Mouse (Mus musculus): ENCODE data around the gene Fam136a. TPM values are rescaled to one million over a fixed set of nuclear protein-coding genes. Genes with fewer than 3 reads are reported as not detected.
A peak's percentile ranks its signal among the peaks of the same experiment; 100 is the strongest.

Gene Fam136a
- total RNA-seq, 1 experiment, result 116 TPM

DNA sequence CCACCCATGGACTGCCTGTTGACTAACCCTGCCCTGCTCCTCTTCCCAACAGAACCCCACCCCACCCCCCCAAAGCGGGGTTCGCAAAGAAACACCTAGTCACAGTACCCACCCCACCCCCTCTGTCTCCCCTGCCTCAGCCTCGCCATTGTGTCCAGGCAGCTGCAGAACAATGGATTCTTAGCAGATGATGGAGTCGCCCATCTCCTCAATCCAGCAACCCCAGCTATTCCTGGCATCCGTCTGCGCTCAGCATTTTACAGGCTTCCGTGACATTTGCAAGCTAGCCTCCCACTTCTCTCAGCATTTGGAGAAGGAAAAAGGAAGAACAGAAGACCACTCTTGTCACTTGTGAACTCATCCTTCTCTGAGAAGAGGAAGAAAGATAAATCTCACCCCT is 21.8 kb upstream of the Fam136a start:
- Histone ChIP-seq H3K9me3 (ENCODE audit: control insufficient read depth, insufficient read depth, low read depth, low read length) (no peaks in the 10 kb centered on the region), H3K4me1 (ENCODE audit: control insufficient read depth in 2 of 2, insufficient read depth in 2 of 2, low read length in 2 of 2, poor library complexity in 1 of 2) (peaks cover 3 to 8% of the 10 kb centered on the region in 2 experiments; a peak in 2 of 4 replicates), H3K36me3 (ENCODE audit: control insufficient read depth, insufficient read depth, low read length, poor library complexity, severe bottlenecking) (no peaks in the 10 kb centered on the region), H3K27ac (ENCODE audit: insufficient read depth, low read depth, low read length, poor library complexity, severe bottlenecking) (peak overlapping the region; percentile 64; the same call in 1 of the 2 replicates), H3K4me3 (ENCODE audit: insufficient read depth in 1 of 2, low read depth in 1 of 2, low read length in 2 of 2, poor library complexity in 1 of 2, severe bottlenecking in 1 of 2) (peak overlapping the region; percentile 30 to 40; a peak in 3 of 4 replicates), H3K9ac (ENCODE audit: insufficient read depth, low read depth, low read length, poor library complexity, severe bottlenecking) (peak overlapping the region; percentile 52; the same call in 1 of the 2 replicates)
- TF ChIP-seq ZC3H11A (IDR thresholded peaks at IDR 0.05; ENCODE audit: borderline replicate concordance, low read depth, low read length) (no peak), MAFK (IDR thresholded peaks at IDR 0.05; ENCODE audit: insufficient read depth, low read depth, low read length) (peak; percentile 71; the same call in 1 of the 2 replicates)
- in situ Hi-C loops (cut with MboI; ENCODE audit: low sequenced_read_pairs in 2 of 2, unreplicated experiment in 2 of 2), result no loop called here
- no peak for DNase-seq (ENCODE audit: low read depth, low spot score)

DNA sequence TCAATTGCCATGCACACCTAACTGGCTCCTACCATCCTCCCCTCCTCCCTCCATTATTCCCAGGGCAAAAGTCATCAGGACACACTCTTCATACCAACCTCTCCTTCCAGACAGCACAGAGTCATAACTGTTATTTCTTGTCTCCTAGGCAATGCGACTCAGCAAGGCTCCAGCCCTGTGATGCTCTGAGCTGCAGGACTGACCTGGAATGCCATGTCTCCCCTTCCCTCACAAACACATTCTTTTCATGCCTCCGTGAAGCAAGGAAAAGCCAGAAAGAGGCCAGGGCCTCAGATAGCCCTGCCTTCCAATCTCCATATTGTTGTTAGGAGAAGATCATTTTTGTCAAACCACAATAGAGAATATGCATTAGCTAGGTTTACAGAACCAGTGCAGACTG is 19.4 kb upstream of the Fam136a start:
- no peak overlapping the region for H3K27ac ChIP-seq (ENCODE audit: insufficient read depth, low read depth, low read length, poor library complexity, severe bottlenecking)
- no peaks in the 10 kb centered on the region for H3K36me3 ChIP-seq (ENCODE audit: control insufficient read depth, insufficient read depth, low read length, poor library complexity, severe bottlenecking)
- no peak overlapping the region for H3K9ac ChIP-seq (ENCODE audit: insufficient read depth, low read depth, low read length, poor library complexity, severe bottlenecking)
- no peak overlapping the region for H3K4me3 ChIP-seq (ENCODE audit: insufficient read depth in 1 of 2, low read depth in 1 of 2, low read length in 2 of 2, poor library complexity in 1 of 2, severe bottlenecking in 1 of 2)
- DNase-seq (ENCODE audit: low read depth, low spot score), result no peak
- H3K4me1 ChIP-seq (ENCODE audit: control insufficient read depth in 2 of 2, insufficient read depth in 2 of 2, low read length in 2 of 2, poor library complexity in 1 of 2), result peaks cover 3 to 8% of the 10 kb centered on the region in 2 experiments; a peak in 2 of 4 replicates
- no peaks in the 10 kb centered on the region for H3K9me3 ChIP-seq (ENCODE audit: control insufficient read depth, insufficient read depth, low read depth, low read length)
- in situ Hi-C loops (cut with MboI; ENCODE audit: low sequenced_read_pairs in 2 of 2, unreplicated experiment in 2 of 2), result no loop called here
- TF ChIP-seq MAFK (IDR thresholded peaks at IDR 0.05; ENCODE audit: insufficient read depth, low read depth, low read length), result no peak
- no peak for TF ChIP-seq HCFC1 (IDR thresholded peaks at IDR 0.05; ENCODE audit: borderline replicate concordance, insufficient read depth, low read length)
- TF ChIP-seq ZNF384 (IDR thresholded peaks at IDR 0.05; ENCODE audit: low read depth, low read length), result no peak
- TF ChIP-seq CHD2 (IDR thresholded peaks at IDR 0.05; ENCODE audit: low read depth, low read length), result no peak
- TF ChIP-seq ZC3H11A (IDR thresholded peaks at IDR 0.05; ENCODE audit: borderline replicate concordance, low read depth, low read length), result no peak

DNA sequence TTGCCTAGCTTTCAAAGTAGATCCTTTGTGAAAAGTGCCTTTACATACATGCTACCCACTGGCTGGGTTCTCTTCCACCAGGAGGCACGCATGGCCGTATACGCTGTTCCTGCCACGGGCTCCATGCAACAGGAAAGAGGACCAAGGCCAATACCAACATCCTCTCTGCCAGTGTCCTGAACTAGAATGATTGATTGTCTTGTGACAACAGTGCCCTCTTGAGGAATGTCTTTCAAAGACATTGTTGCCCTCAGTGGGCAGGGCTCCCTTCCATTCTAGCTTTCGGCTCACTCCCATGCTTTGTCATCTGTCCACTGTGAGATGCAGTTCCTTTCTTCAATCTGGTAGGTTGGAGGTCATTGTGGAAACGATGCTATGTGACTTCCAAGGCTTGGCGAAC is 16.2 kb upstream of the Fam136a start:
- no peaks in the 10 kb centered on the region for H3K9me3 ChIP-seq (ENCODE audit: control insufficient read depth, insufficient read depth, low read depth, low read length)
- no peak overlapping the region for H3K27ac ChIP-seq (ENCODE audit: insufficient read depth, low read depth, low read length, poor library complexity, severe bottlenecking)
- H3K4me1 ChIP-seq (ENCODE audit: control insufficient read depth in 2 of 2, insufficient read depth in 2 of 2, low read length in 2 of 2, poor library complexity in 1 of 2), result peaks cover 0 to 4% of the 10 kb centered on the region in 2 experiments; a peak in 2 of 4 replicates
- H3K4me3 ChIP-seq (ENCODE audit: insufficient read depth in 1 of 2, low read depth in 1 of 2, low read length in 2 of 2, poor library complexity in 1 of 2, severe bottlenecking in 1 of 2), result no peak overlapping the region
- in situ Hi-C loops (cut with MboI; ENCODE audit: low sequenced_read_pairs in 2 of 2, unreplicated experiment in 2 of 2), result no loop called here
- no peak overlapping the region for H3K9ac ChIP-seq (ENCODE audit: insufficient read depth, low read depth, low read length, poor library complexity, severe bottlenecking)
- no peak for TF ChIP-seq MAFK (IDR thresholded peaks at IDR 0.05; ENCODE audit: insufficient read depth, low read depth, low read length)
- TF ChIP-seq ZNF384 (IDR thresholded peaks at IDR 0.05; ENCODE audit: low read depth, low read length), result no peak
- TF ChIP-seq HCFC1 (IDR thresholded peaks at IDR 0.05; ENCODE audit: borderline replicate concordance, insufficient read depth, low read length), result no peak
- no peak for TF ChIP-seq CHD2 (IDR thresholded peaks at IDR 0.05; ENCODE audit: low read depth, low read length)
- no peak for DNase-seq (ENCODE audit: low read depth, low spot score)
- no peaks in the 10 kb centered on the region for H3K36me3 ChIP-seq (ENCODE audit: control insufficient read depth, insufficient read depth, low read length, poor library complexity, severe bottlenecking)

GRCm38 (mm10) chr6:86354948-86355347 is 10.5 kb upstream of the Fam136a start:
- Histone ChIP-seq H3K9me3 (ENCODE audit: control insufficient read depth, insufficient read depth, low read depth, low read length) (no peaks in the 10 kb centered on the region), H3K9ac (ENCODE audit: insufficient read depth, low read depth, low read length, poor library complexity, severe bottlenecking) (no peak overlapping the region), H3K36me3 (ENCODE audit: control insufficient read depth, insufficient read depth, low read length, poor library complexity, severe bottlenecking) (no peaks in the 10 kb centered on the region), H3K27ac (ENCODE audit: insufficient read depth, low read depth, low read length, poor library complexity, severe bottlenecking) (no peak overlapping the region), H3K4me3 (ENCODE audit: insufficient read depth in 1 of 2, low read depth in 1 of 2, low read length in 2 of 2, poor library complexity in 1 of 2, severe bottlenecking in 1 of 2) (no peak overlapping the region), H3K4me1 (ENCODE audit: control insufficient read depth in 2 of 2, insufficient read depth in 2 of 2, low read length in 2 of 2, poor library complexity in 1 of 2) (no peaks in the 10 kb centered on the region)
- in situ Hi-C loops (cut with MboI; ENCODE audit: low sequenced_read_pairs in 2 of 2, unreplicated experiment in 2 of 2), result loop anchor here in 1 of 2 experiments (25.0 kb wide), 1 partner anchor 218 kb away; no protein-coding TSS in a partner anchor
- no peak for DNase-seq (ENCODE audit: low read depth, low spot score)
- TF ChIP-seq HCFC1 (IDR thresholded peaks at IDR 0.05; ENCODE audit: borderline replicate concordance, insufficient read depth, low read length) (no peak), MAFK (IDR thresholded peaks at IDR 0.05; ENCODE audit: insufficient read depth, low read depth, low read length) (no peak), CHD2 (IDR thresholded peaks at IDR 0.05; ENCODE audit: low read depth, low read length) (no peak), ZC3H11A (IDR thresholded peaks at IDR 0.05; ENCODE audit: borderline replicate concordance, low read depth, low read length) (no peak), ZNF384 (IDR thresholded peaks at IDR 0.05; ENCODE audit: low read depth, low read length) (no peak)

- Histone ChIP-seq H3K9ac (ENCODE audit: insufficient read depth, low read depth, low read length, poor library complexity, severe bottlenecking) (no peak overlapping the region), H3K36me3 (ENCODE audit: control insufficient read depth, insufficient read depth, low read length, poor library complexity, severe bottlenecking) (no peaks in the 10 kb centered on the region), H3K9me3 (ENCODE audit: control insufficient read depth, insufficient read depth, low read depth, low read length) (no peaks in the 10 kb centered on the region), H3K4me3 (ENCODE audit: insufficient read depth in 1 of 2, low read depth in 1 of 2, low read length in 2 of 2, poor library complexity in 1 of 2, severe bottlenecking in 1 of 2) (no peak overlapping the region), H3K4me1 (ENCODE audit: control insufficient read depth in 2 of 2, insufficient read depth in 2 of 2, low read length in 2 of 2, poor library complexity in 1 of 2) (no peaks in the 10 kb centered on the region), H3K27ac (ENCODE audit: insufficient read depth, low read depth, low read length, poor library complexity, severe bottlenecking) (no peak overlapping the region)
- no peak for DNase-seq (ENCODE audit: low read depth, low spot score)
- in situ Hi-C loops (cut with MboI; ENCODE audit: low sequenced_read_pairs in 2 of 2, unreplicated experiment in 2 of 2), result loop anchor here in 1 of 2 experiments (25.0 kb wide), 1 partner anchor 220 kb away; no protein-coding TSS in a partner anchor
- TF ChIP-seq MAFK (IDR thresholded peaks at IDR 0.05; ENCODE audit: insufficient read depth, low read depth, low read length), result no peak
- TF ChIP-seq ZC3H11A (IDR thresholded peaks at IDR 0.05; ENCODE audit: borderline replicate concordance, low read depth, low read length), result no peak
- TF ChIP-seq HCFC1 (IDR thresholded peaks at IDR 0.05; ENCODE audit: borderline replicate concordance, insufficient read depth, low read length), result no peak
- TF ChIP-seq ZNF384 (IDR thresholded peaks at IDR 0.05; ENCODE audit: low read depth, low read length), result no peak
- no peak for TF ChIP-seq CHD2 (IDR thresholded peaks at IDR 0.05; ENCODE audit: low read depth, low read length)
Observed at GRCm38 (mm10) chr6:86356956-86357355, 8.5 kb upstream of the Fam136a start.
